Mouse (Mus musculus): ENCODE measurements around the gene Gid4. TPM values are rescaled to one million over a fixed set of nuclear protein-coding genes. Genes with fewer than 3 reads are reported as not detected.

Gid4 gene
- total RNA-seq, 1 experiment: 19.7 TPM

DNA sequence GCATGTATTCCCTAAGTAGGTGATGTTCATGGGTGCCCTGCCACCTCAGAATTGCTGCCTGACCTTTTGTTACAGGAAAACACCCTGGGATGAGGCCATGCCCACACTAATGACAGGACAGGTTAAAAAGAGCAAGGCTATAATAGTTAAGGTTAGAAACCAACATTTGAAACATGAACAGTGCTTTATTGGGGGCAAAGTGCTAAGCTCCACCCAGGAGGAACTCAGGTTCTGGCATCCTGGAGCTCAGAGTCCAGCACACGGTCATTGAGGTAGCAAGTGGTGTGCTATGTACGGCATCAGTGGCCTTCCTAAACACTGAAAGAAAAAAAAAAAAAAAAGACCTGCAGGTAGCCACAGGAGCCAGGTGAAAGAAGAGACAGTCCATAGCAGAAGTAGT lies 29.0 kb upstream of the Gid4 start:
- Histone ChIP-seq H3K9ac (ENCODE audit: insufficient read depth, low read depth, low read length, poor library complexity, severe bottlenecking) (no peak overlapping the region), H3K27ac (ENCODE audit: insufficient read depth, low read depth, low read length, poor library complexity, severe bottlenecking) (no peak overlapping the region), H3K4me3 (ENCODE audit: insufficient read depth in 1 of 2, low read depth in 1 of 2, low read length in 2 of 2, poor library complexity in 1 of 2, severe bottlenecking in 1 of 2) (no peak overlapping the region), H3K9me3 (ENCODE audit: control insufficient read depth, insufficient read depth, low read depth, low read length) (no peaks in the 10 kb centered on the region), H3K4me1 (ENCODE audit: control insufficient read depth in 2 of 2, insufficient read depth in 2 of 2, low read length in 2 of 2, poor library complexity in 1 of 2) (peaks cover 0 to 4% of the 10 kb centered on the region in 2 experiments; a peak in 1 of 4 replicates), H3K36me3 (ENCODE audit: control insufficient read depth, insufficient read depth, low read length, poor library complexity, severe bottlenecking) (no peaks in the 10 kb centered on the region)
- in situ Hi-C loops (cut with MboI; ENCODE audit: low sequenced_read_pairs in 2 of 2, unreplicated experiment in 2 of 2): no loop called here
- TF ChIP-seq MAFK (IDR thresholded peaks at IDR 0.05; ENCODE audit: insufficient read depth, low read depth, low read length): no peak
- TF ChIP-seq CHD2 (IDR thresholded peaks at IDR 0.05; ENCODE audit: low read depth, low read length): no peak
- TF ChIP-seq ZC3H11A (IDR thresholded peaks at IDR 0.05; ENCODE audit: borderline replicate concordance, low read depth, low read length): no peak
- TF ChIP-seq ZNF384 (IDR thresholded peaks at IDR 0.05; ENCODE audit: low read depth, low read length): no peak
- no peak for TF ChIP-seq HCFC1 (IDR thresholded peaks at IDR 0.05; ENCODE audit: borderline replicate concordance, insufficient read depth, low read length)
- DNase-seq (ENCODE audit: low read depth, low spot score): no peak

DNA sequence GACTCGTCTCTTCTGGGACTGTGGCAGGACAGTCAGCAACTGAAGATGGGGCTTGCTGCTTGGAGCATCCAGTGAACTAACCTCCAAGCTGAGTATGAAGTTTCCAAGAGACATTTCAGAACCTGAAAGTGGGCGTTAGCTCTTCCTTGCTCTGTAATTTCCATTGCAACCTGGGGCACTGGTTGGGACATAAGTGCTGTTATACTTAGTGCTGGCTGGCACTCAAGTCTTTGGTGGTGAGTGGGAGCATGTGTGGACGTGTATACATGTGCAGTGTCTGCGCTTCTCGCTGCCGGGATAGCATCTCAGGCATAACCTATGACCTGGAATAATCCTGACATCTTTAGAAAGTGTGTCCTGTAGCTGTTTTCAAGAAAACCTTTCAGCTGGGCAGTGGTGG lies 25.6 kb upstream of the Gid4 start:
- no peak overlapping the region for H3K9ac ChIP-seq (ENCODE audit: insufficient read depth, low read depth, low read length, poor library complexity, severe bottlenecking)
- no peak overlapping the region for H3K27ac ChIP-seq (ENCODE audit: insufficient read depth, low read depth, low read length, poor library complexity, severe bottlenecking)
- no peaks in the 10 kb centered on the region for H3K4me1 ChIP-seq (ENCODE audit: control insufficient read depth in 2 of 2, insufficient read depth in 2 of 2, low read length in 2 of 2, poor library complexity in 1 of 2)
- in situ Hi-C loops (cut with MboI; ENCODE audit: low sequenced_read_pairs in 2 of 2, unreplicated experiment in 2 of 2): no loop called here
- no peaks in the 10 kb centered on the region for H3K36me3 ChIP-seq (ENCODE audit: control insufficient read depth, insufficient read depth, low read length, poor library complexity, severe bottlenecking)
- DNase-seq (ENCODE audit: low read depth, low spot score): no peak
- H3K4me3 ChIP-seq (ENCODE audit: insufficient read depth in 1 of 2, low read depth in 1 of 2, low read length in 2 of 2, poor library complexity in 1 of 2, severe bottlenecking in 1 of 2): no peak overlapping the region
- H3K9me3 ChIP-seq (ENCODE audit: control insufficient read depth, insufficient read depth, low read depth, low read length): no peaks in the 10 kb centered on the region
- TF ChIP-seq ZNF384 (IDR thresholded peaks at IDR 0.05; ENCODE audit: low read depth, low read length) (no peak), MAFK (IDR thresholded peaks at IDR 0.05; ENCODE audit: insufficient read depth, low read depth, low read length) (no peak), ZC3H11A (IDR thresholded peaks at IDR 0.05; ENCODE audit: borderline replicate concordance, low read depth, low read length) (no peak), HCFC1 (IDR thresholded peaks at IDR 0.05; ENCODE audit: borderline replicate concordance, insufficient read depth, low read length) (no peak), CHD2 (IDR thresholded peaks at IDR 0.05; ENCODE audit: low read depth, low read length) (no peak)

DNA sequence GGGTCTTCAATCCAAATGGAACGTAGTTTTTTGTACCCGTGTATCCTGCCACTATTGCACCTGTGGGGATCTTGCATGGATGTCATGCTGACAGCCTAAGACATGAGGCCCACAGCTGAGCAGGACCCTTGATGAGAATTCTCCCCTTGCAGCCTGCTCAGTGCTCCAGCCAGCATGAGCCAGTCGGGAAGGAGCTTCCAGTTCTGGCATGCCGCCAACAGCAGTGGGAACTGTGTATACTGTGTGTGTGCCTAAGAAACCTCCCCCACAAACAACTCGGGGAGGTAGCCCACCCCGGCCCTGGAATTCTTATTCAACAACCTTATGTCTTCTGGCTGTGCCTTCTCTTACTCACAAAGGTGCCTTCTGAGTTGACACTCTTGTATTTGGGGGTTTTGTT lies 20.4 kb upstream of the Gid4 start:
- TF ChIP-seq ZC3H11A (IDR thresholded peaks at IDR 0.05; ENCODE audit: borderline replicate concordance, low read depth, low read length): no peak
- TF ChIP-seq ZNF384 (IDR thresholded peaks at IDR 0.05; ENCODE audit: low read depth, low read length): no peak
- TF ChIP-seq HCFC1 (IDR thresholded peaks at IDR 0.05; ENCODE audit: borderline replicate concordance, insufficient read depth, low read length): no peak
- TF ChIP-seq CHD2 (IDR thresholded peaks at IDR 0.05; ENCODE audit: low read depth, low read length): no peak
- no peak for TF ChIP-seq MAFK (IDR thresholded peaks at IDR 0.05; ENCODE audit: insufficient read depth, low read depth, low read length)
- in situ Hi-C loops (cut with MboI; ENCODE audit: low sequenced_read_pairs in 2 of 2, unreplicated experiment in 2 of 2): no loop called here

DNA sequence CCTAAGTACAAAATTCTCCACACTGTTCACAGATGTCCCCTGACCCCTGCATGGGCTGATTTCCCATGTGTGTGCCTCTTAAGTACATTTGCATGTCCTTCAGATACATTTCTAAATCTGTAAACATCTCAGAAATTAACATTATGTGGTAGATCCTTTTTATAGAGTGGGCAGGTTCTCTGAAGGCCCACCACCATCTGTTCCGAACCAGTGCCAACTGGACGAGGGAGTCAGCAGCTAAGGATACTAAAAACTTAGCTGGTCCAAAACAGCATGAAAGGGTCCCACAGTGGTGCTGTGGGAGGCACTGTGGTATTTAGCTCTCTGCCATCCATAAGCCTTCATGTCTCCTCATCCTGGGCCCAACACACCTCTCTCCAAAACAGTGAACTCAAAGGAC lies 19.8 kb upstream of the Gid4 start:
- Histone ChIP-seq H3K9me3 (ENCODE audit: control insufficient read depth, insufficient read depth, low read depth, low read length) (no peaks in the 10 kb centered on the region), H3K4me1 (ENCODE audit: control insufficient read depth in 2 of 2, insufficient read depth in 2 of 2, low read length in 2 of 2, poor library complexity in 1 of 2) (no peaks in the 10 kb centered on the region), H3K36me3 (ENCODE audit: control insufficient read depth, insufficient read depth, low read length, poor library complexity, severe bottlenecking) (peaks cover 9% of the 10 kb centered on the region), H3K27ac (ENCODE audit: insufficient read depth, low read depth, low read length, poor library complexity, severe bottlenecking) (no peak overlapping the region), H3K4me3 (ENCODE audit: insufficient read depth in 1 of 2, low read depth in 1 of 2, low read length in 2 of 2, poor library complexity in 1 of 2, severe bottlenecking in 1 of 2) (no peak overlapping the region), H3K9ac (ENCODE audit: insufficient read depth, low read depth, low read length, poor library complexity, severe bottlenecking) (no peak overlapping the region)
- in situ Hi-C loops (cut with MboI; ENCODE audit: low sequenced_read_pairs in 2 of 2, unreplicated experiment in 2 of 2): no loop called here
- DNase-seq (ENCODE audit: low read depth, low spot score): no peak
- TF ChIP-seq ZNF384 (IDR thresholded peaks at IDR 0.05; ENCODE audit: low read depth, low read length) (no peak), ZC3H11A (IDR thresholded peaks at IDR 0.05; ENCODE audit: borderline replicate concordance, low read depth, low read length) (no peak), HCFC1 (IDR thresholded peaks at IDR 0.05; ENCODE audit: borderline replicate concordance, insufficient read depth, low read length) (no peak)

More for the DNA sequence above, 20.4 kb upstream of the Gid4 start:
- Histone ChIP-seq H3K4me3 (ENCODE audit: insufficient read depth in 1 of 2, low read depth in 1 of 2, low read length in 2 of 2, poor library complexity in 1 of 2, severe bottlenecking in 1 of 2) (no peak overlapping the region), H3K4me1 (ENCODE audit: control insufficient read depth in 2 of 2, insufficient read depth in 2 of 2, low read length in 2 of 2, poor library complexity in 1 of 2) (no peaks in the 10 kb centered on the region), H3K9ac (ENCODE audit: insufficient read depth, low read depth, low read length, poor library complexity, severe bottlenecking) (no peak overlapping the region), H3K27ac (ENCODE audit: insufficient read depth, low read depth, low read length, poor library complexity, severe bottlenecking) (no peak overlapping the region), H3K9me3 (ENCODE audit: control insufficient read depth, insufficient read depth, low read depth, low read length) (no peaks in the 10 kb centered on the region), H3K36me3 (ENCODE audit: control insufficient read depth, insufficient read depth, low read length, poor library complexity, severe bottlenecking) (peaks cover 9% of the 10 kb centered on the region)
- DNase-seq (ENCODE audit: low read depth, low spot score): no peak

GRCm38 (mm10) chr11:60406606-60407005 lies 10.3 kb upstream of the Gid4 start:
- Histone ChIP-seq H3K27ac (ENCODE audit: insufficient read depth, low read depth, low read length, poor library complexity, severe bottlenecking) (no peak overlapping the region), H3K4me3 (ENCODE audit: insufficient read depth in 1 of 2, low read depth in 1 of 2, low read length in 2 of 2, poor library complexity in 1 of 2, severe bottlenecking in 1 of 2) (no peak overlapping the region), H3K4me1 (ENCODE audit: control insufficient read depth in 2 of 2, insufficient read depth in 2 of 2, low read length in 2 of 2, poor library complexity in 1 of 2) (no peaks in the 10 kb centered on the region), H3K9ac (ENCODE audit: insufficient read depth, low read depth, low read length, poor library complexity, severe bottlenecking) (no peak overlapping the region), H3K36me3 (ENCODE audit: control insufficient read depth, insufficient read depth, low read length, poor library complexity, severe bottlenecking) (peaks cover 31% of the 10 kb centered on the region), H3K9me3 (ENCODE audit: control insufficient read depth, insufficient read depth, low read depth, low read length) (no peaks in the 10 kb centered on the region)
- TF ChIP-seq MAFK (IDR thresholded peaks at IDR 0.05; ENCODE audit: insufficient read depth, low read depth, low read length) (no peak), ZNF384 (IDR thresholded peaks at IDR 0.05; ENCODE audit: low read depth, low read length) (no peak), ZC3H11A (IDR thresholded peaks at IDR 0.05; ENCODE audit: borderline replicate concordance, low read depth, low read length) (no peak), CHD2 (IDR thresholded peaks at IDR 0.05; ENCODE audit: low read depth, low read length) (no peak), HCFC1 (IDR thresholded peaks at IDR 0.05; ENCODE audit: borderline replicate concordance, insufficient read depth, low read length) (no peak)
- in situ Hi-C loops (cut with MboI; ENCODE audit: low sequenced_read_pairs in 2 of 2, unreplicated experiment in 2 of 2): no loop called here
- DNase-seq (ENCODE audit: low read depth, low spot score): no peak

All from ES-E14 (cell line).